11 mouse cellular contexts compared by ENCODE assay signal in the genomic region with DNA sequence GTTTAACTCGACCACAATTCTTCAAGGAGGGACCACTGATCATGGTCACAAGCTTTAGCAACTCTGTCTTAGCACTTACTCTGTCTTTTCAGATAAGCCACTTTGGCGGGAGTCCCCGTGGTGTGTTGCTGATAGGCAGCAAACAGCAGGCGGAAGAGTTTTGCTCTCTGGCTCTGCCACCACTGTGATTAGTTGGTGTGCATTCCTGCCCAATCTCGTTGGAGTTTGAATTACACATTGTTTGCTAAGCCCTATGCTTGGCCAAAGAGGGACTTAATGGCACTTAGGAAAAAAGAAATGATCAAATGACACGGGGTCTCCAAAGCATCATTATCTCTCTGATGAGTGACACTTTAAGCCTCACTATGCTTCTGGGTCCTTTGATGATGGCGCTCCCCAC.
DNase-seq lines count a peak whose midpoint lies in the region; ATAC-seq and TF ChIP-seq lines count a peak whose summit lies in the region.
"Had no signal": no experiment of that assay in that cellular context is flagged by ENCODE, and none has a peak within 500 bp of the region (broad histone marks: within the 10 kb centered on the region; RNA-seq: fewer than 3 reads in every experiment).

No protein-coding gene starts in this region.

- WGBS in forebrain, embryonic 14.5 days = 13% methylated on average over 7 of the region's 7 CpGs
- WGBS in forebrain, embryonic 15.5 days = 7% methylated on average over 7 of the region's 7 CpGs
- 21% methylated on average over 7 of the region's 7 CpGs for WGBS in midbrain, embryonic 15.5 days
- 16% methylated on average over 7 of the region's 7 CpGs for WGBS in midbrain, postnatal 0 days
- WGBS in heart, postnatal 0 days = 8% methylated on average over 7 of the region's 7 CpGs
- 22% methylated on average over 7 of the region's 7 CpGs for WGBS in stomach, postnatal 0 days

- H3K4me2 ChIP-seq in forebrain, embryonic 14.5 days (ENCODE audit: low read length) = no peak overlapping the region
- H3K4me2 ChIP-seq in forebrain, embryonic 15.5 days (replicated peaks) = no peak overlapping the region
- H3K4me2 ChIP-seq in midbrain, embryonic 15.5 days = no peak overlapping the region
- H3K4me2 ChIP-seq in midbrain, postnatal 0 days (ENCODE audit: low read depth, low read length, poor library complexity, severe bottlenecking) = no peak overlapping the region
- peak overlapping the region; percentile 25 for H3K4me2 ChIP-seq in heart, postnatal 0 days (ENCODE audit: low read depth, low read length)
- H3K4me2 ChIP-seq in stomach, postnatal 0 days (replicated peaks; ENCODE audit: low read depth) = peak overlapping the region; percentile 17; the same call in 1 of the 2 replicates

- no peaks in the 10 kb centered on the region for H3K27me3 ChIP-seq in forebrain, embryonic 14.5 days (replicated peaks; ENCODE audit: control insufficient read depth, insufficient read depth, low read length)
- no peaks in the 10 kb centered on the region for H3K27me3 ChIP-seq in forebrain, embryonic 15.5 days
- no peaks in the 10 kb centered on the region for H3K27me3 ChIP-seq in midbrain, embryonic 15.5 days (replicated peaks)
- H3K27me3 ChIP-seq in midbrain, postnatal 0 days (ENCODE audit: insufficient read depth, low read length) = no peaks in the 10 kb centered on the region
- H3K27me3 ChIP-seq in heart, postnatal 0 days (ENCODE audit: control insufficient read depth, insufficient read depth, low read length) = no peaks in the 10 kb centered on the region
- no peaks in the 10 kb centered on the region for H3K27me3 ChIP-seq in stomach, postnatal 0 days (ENCODE audit: control insufficient read depth, insufficient read depth, low read length)

- ATAC-seq in forebrain, embryonic 14.5 days = no peak
- no peak for ATAC-seq in forebrain, embryonic 15.5 days (replicated peaks)
- ATAC-seq in midbrain, embryonic 15.5 days (replicated peaks) = peak; percentile 32; the same call in 1 of the 2 replicates
- ATAC-seq in midbrain, postnatal 0 days (ENCODE audit: low FRiP score) = no peak
- ATAC-seq in heart, postnatal 0 days (ENCODE audit: insufficient read depth, low read depth) = peak; percentile 53
- peak; percentile 47; the same call in 1 of the 2 replicates for ATAC-seq in stomach, postnatal 0 days (ENCODE audit: low FRiP score, low TSS enrichment)

- no peaks in the 10 kb centered on the region for H3K36me3 ChIP-seq in forebrain, embryonic 14.5 days (ENCODE audit: control insufficient read depth, insufficient read depth, low read length)
- H3K36me3 ChIP-seq in forebrain, embryonic 15.5 days = no peaks in the 10 kb centered on the region
- H3K36me3 ChIP-seq in midbrain, embryonic 15.5 days (replicated peaks) = no peaks in the 10 kb centered on the region
- H3K36me3 ChIP-seq in midbrain, postnatal 0 days (ENCODE audit: insufficient read depth, low read length) = no peaks in the 10 kb centered on the region
- H3K36me3 ChIP-seq in heart, postnatal 0 days (replicated peaks; ENCODE audit: control insufficient read depth, insufficient read depth, low read length) = no peaks in the 10 kb centered on the region
- H3K36me3 ChIP-seq in stomach, postnatal 0 days (ENCODE audit: control insufficient read depth, insufficient read depth, low read length) = no peaks in the 10 kb centered on the region

- H3K4me1 ChIP-seq in forebrain, embryonic 14.5 days (ENCODE audit: control insufficient read depth, insufficient read depth, low read length) = peaks cover 7% of the 10 kb centered on the region; the same call in 1 of the 2 replicates
- 0 out of 2 replicates have a peak, but pooled peaks cover 7% of the 10 kb centered on the region for H3K4me1 ChIP-seq in forebrain, embryonic 15.5 days
- H3K4me1 ChIP-seq in midbrain, embryonic 15.5 days = no peaks in the 10 kb centered on the region; the same call in 1 of the 2 replicates
- H3K4me1 ChIP-seq in midbrain, postnatal 0 days (ENCODE audit: insufficient read depth, low read length) = no peaks in the 10 kb centered on the region
- H3K4me1 ChIP-seq in heart, postnatal 0 days (ENCODE audit: control insufficient read depth, insufficient read depth) = no peaks in the 10 kb centered on the region; the same call in 1 of the 2 replicates
- no peaks in the 10 kb centered on the region; the same call in 1 of the 2 replicates for H3K4me1 ChIP-seq in stomach, postnatal 0 days (replicated peaks; ENCODE audit: control insufficient read depth, insufficient read depth)

- intact Hi-C loops in left cerebral cortex, postnatal 25 days (cut with DNase I) = loop anchor here (2.0 to 5.0 kb wide), 2 partner anchors 142 to 942 kb away; no protein-coding TSS in a partner anchor

- TF ChIP-seq CTCF in midbrain, postnatal 0 days (IDR thresholded peaks at IDR 0.05) = no peak
- TF ChIP-seq CTCF in heart, postnatal 0 days (IDR thresholded peaks at IDR 0.05; ENCODE audit: low read depth) = no peak
- no peak for TF ChIP-seq CTCF in stomach, postnatal 0 days (IDR thresholded peaks at IDR 0.05; ENCODE audit: low read depth)

- 0 out of 2 replicates have a peak, but pooled peaks have one; percentile 7 for TF ChIP-seq EP300 in heart, postnatal 0 days (IDR thresholded peaks at IDR 0.05; ENCODE audit: low read depth)
- TF ChIP-seq EP300 in stomach, postnatal 0 days (optimal IDR thresholded peaks at IDR 0.05) = no peak

- H3K4me3 ChIP-seq in forebrain, embryonic 14.5 days (ENCODE audit: low read depth, low read length) = no peak overlapping the region
- no peak overlapping the region for H3K4me3 ChIP-seq in forebrain, embryonic 15.5 days
- H3K4me3 ChIP-seq in midbrain, embryonic 15.5 days = no peak overlapping the region
- no peak overlapping the region for H3K4me3 ChIP-seq in midbrain, postnatal 0 days (ENCODE audit: low read depth, low read length)
- H3K4me3 ChIP-seq in heart, postnatal 0 days (ENCODE audit: low read depth, low read length) = no peak overlapping the region
- no peak overlapping the region for H3K4me3 ChIP-seq in stomach, postnatal 0 days (ENCODE audit: low read depth, low read length)
- H3K4me3 ChIP-seq: left cerebral cortex, adult 2 months; myocyte had no signal

- no peaks in the 10 kb centered on the region for H3K9me3 ChIP-seq in forebrain, embryonic 14.5 days (replicated peaks; ENCODE audit: control insufficient read depth, low read length)
- H3K9me3 ChIP-seq in forebrain, embryonic 15.5 days = no peaks in the 10 kb centered on the region
- no peaks in the 10 kb centered on the region for H3K9me3 ChIP-seq in midbrain, embryonic 15.5 days
- H3K9me3 ChIP-seq in midbrain, postnatal 0 days (ENCODE audit: low read length) = no peaks in the 10 kb centered on the region
- H3K9me3 ChIP-seq in heart, postnatal 0 days (replicated peaks; ENCODE audit: control insufficient read depth, low read length) = no peaks in the 10 kb centered on the region
- no peaks in the 10 kb centered on the region for H3K9me3 ChIP-seq in stomach, postnatal 0 days (ENCODE audit: control insufficient read depth, low read length)

- no peak overlapping the region for H3K9ac ChIP-seq in forebrain, embryonic 14.5 days (ENCODE audit: low read length)
- H3K9ac ChIP-seq in forebrain, embryonic 15.5 days (replicated peaks) = no peak overlapping the region
- H3K9ac ChIP-seq in midbrain, embryonic 15.5 days = no peak overlapping the region
- H3K9ac ChIP-seq in midbrain, postnatal 0 days (replicated peaks; ENCODE audit: low read length, poor library complexity, severe bottlenecking) = no peak overlapping the region
- H3K9ac ChIP-seq in heart, postnatal 0 days (replicated peaks; ENCODE audit: low read depth, low read length) = no peak overlapping the region
- H3K9ac ChIP-seq in stomach, postnatal 0 days (ENCODE audit: low read length) = no peak overlapping the region

- peak; percentile 22 for DNase-seq in forebrain, embryonic 14.5 days (ENCODE audit: low spot score)
- DNase-seq in midbrain, postnatal 0 days (ENCODE audit: low spot score) = no peak
- peak; percentile 53 for DNase-seq in heart, postnatal 0 days (ENCODE audit: low spot score)
- peak; percentile 38 for DNase-seq in stomach, postnatal 0 days (ENCODE audit: low spot score)
- no peak for DNase-seq in left cerebral cortex, postnatal 25 days (ENCODE audit: low spot score in 2 of 2)
- DNase-seq in thymus, postnatal 25 days = no peak
- DNase-seq: kidney, adult 11 months had no signal

- no peak overlapping the region for H3K27ac ChIP-seq in forebrain, embryonic 14.5 days (ENCODE audit: low read depth, low read length)
- H3K27ac ChIP-seq in forebrain, embryonic 15.5 days (replicated peaks) = no peak overlapping the region
- H3K27ac ChIP-seq in midbrain, embryonic 15.5 days = no peak overlapping the region
- H3K27ac ChIP-seq in midbrain, postnatal 0 days (ENCODE audit: low read depth, low read length) = no peak overlapping the region
- peak overlapping the region; percentile 65 for H3K27ac ChIP-seq in heart, postnatal 0 days (ENCODE audit: low read depth)
- no peak overlapping the region for H3K27ac ChIP-seq in stomach, postnatal 0 days (replicated peaks)
- H3K27ac ChIP-seq: left cerebral cortex, adult 2 months had no signal

Comparison
In these comparisons a context has a peak if more than half of its experiments do, and no peak if none do; other contexts are left out.
1. ATAC-seq: peak in midbrain, embryonic 15.5 days (single experiment), heart, postnatal 0 days (single experiment) and stomach, postnatal 0 days (single experiment); none in forebrain, embryonic 14.5 days (single experiment), forebrain, embryonic 15.5 days (single experiment) and midbrain, postnatal 0 days (single experiment).
2. DNase-seq: peak in forebrain, embryonic 14.5 days (single experiment), heart, postnatal 0 days (single experiment) and stomach, postnatal 0 days (single experiment); none in midbrain, postnatal 0 days (single experiment), left cerebral cortex, postnatal 25 days (0 of 2) and thymus, postnatal 25 days (single experiment).
3. H3K4me2 ChIP-seq: peak in heart, postnatal 0 days (single experiment) and stomach, postnatal 0 days (single experiment); none in forebrain, embryonic 14.5 days (single experiment), forebrain, embryonic 15.5 days (single experiment), midbrain, embryonic 15.5 days (single experiment) and midbrain, postnatal 0 days (single experiment).